In the genomic region with DNA sequence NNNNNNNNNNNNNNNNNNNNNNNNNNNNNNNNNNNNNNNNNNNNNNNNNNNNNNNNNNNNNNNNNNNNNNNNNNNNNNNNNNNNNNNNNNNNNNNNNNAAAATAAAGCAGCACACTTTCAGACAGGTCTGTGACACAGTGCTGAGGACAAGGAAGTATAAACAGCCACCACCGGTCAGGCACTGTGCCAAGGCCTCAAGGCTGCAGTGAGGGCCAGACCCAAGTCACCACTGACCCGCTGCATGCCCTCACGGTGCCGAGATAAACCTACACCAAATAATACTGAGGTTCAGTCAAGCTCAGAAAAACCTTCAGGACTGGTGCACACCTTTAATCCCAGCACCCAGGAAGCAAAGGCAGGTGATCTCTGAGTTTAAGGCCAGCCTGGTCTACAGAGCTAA, we compare ENCODE assay signal across 13 mouse cellular contexts. TPM values are rescaled to one million over a fixed set of nuclear protein-coding genes. Genes with fewer than 3 reads are reported as not detected.
A peak's percentile ranks its signal among the peaks of the same experiment; 100 is the strongest.
DNase-seq lines count a peak whose midpoint lies in the region.
"Had no signal": no experiment of that assay in that cellular context is flagged by ENCODE, and none has a peak within 500 bp of the region (broad histone marks: within the 10 kb centered on the region; RNA-seq: fewer than 3 reads in every experiment).

No protein-coding gene starts in this region.

- DNase-seq in cerebellum, adult 18-20 months: peak; percentile 76 to 79
- DNase-seq in cerebellum, adult 9-10 months: no peak
- DNase-seq in lung, postnatal 14 days: peak; percentile 11
- no peak for DNase-seq in lung, adult 18-20 months
- DNase-seq in adrenal gland, postnatal 36 days: peak; percentile 92
- DNase-seq in kidney, postnatal 10 days: peak; percentile 72
- DNase-seq in forebrain, embryonic 10.5 days (ENCODE audit: extremely low spot score, low spot score): no peak
- DNase-seq in right cerebral cortex, adult 18-20 months: no peak
- DNase-seq: embryo, embryonic 11 days; gastrocnemius, postnatal 36 days; liver, embryonic 13.5 days had no signal

- no peak overlapping the region for H3K27ac ChIP-seq in forebrain, embryonic 10.5 days
- H3K27ac ChIP-seq: liver, embryonic 13.5 days had no signal

- H3K4me1 ChIP-seq in forebrain, embryonic 10.5 days: no peaks in the 10 kb centered on the region
- H3K4me1 ChIP-seq: liver, embryonic 13.5 days had no signal

- no peaks in the 10 kb centered on the region for H3K27me3 ChIP-seq in forebrain, embryonic 10.5 days (ENCODE audit: poor library complexity, severe bottlenecking)
- H3K27me3 ChIP-seq: liver, embryonic 13.5 days had no signal

- H3K36me3 ChIP-seq in forebrain, embryonic 10.5 days (replicated peaks): no peaks in the 10 kb centered on the region
- H3K36me3 ChIP-seq: G1E; liver, embryonic 13.5 days had no signal

- no peak overlapping the region for H3K4me3 ChIP-seq in forebrain, embryonic 10.5 days
- H3K4me3 ChIP-seq: liver, embryonic 13.5 days had no signal

- WGBS in forebrain, embryonic 10.5 days: 88% methylated on average over 4 of the region's 4 CpGs

- no peaks in the 10 kb centered on the region for H3K9me3 ChIP-seq in forebrain, embryonic 10.5 days
- H3K9me3 ChIP-seq: liver, embryonic 13.5 days had no signal

RNA-seq across cellular contexts. Expression of gene Cplx2, which starts 13.7 kb away (rescaled TPM):
- total RNA-seq in adrenal gland, postnatal 36 days (2021): 10 to 100 TPM; 17.9 to 18.6 TPM
- 5.5 TPM in 2 replicates for polyA plus RNA-seq in forebrain, embryonic 10.5 days (2016; fragmentation: Nextera tagmentation; extraction: Ambion mirVana)
- total RNA-seq: G1E had no signal
- polyA plus RNA-seq: activated CD4-positive, CD25-positive, alpha-beta regulatory T cell, adult 4 months; G1E had no signal

Comparison
In these comparisons a context has a peak if more than half of its experiments do, and no peak if none do; other contexts are left out.
1. DNase-seq: peak in cerebellum, adult 18-20 months (2 of 2), lung, postnatal 14 days (single experiment), adrenal gland, postnatal 36 days (2 of 2) and kidney, postnatal 10 days (single experiment); none in cerebellum, adult 9-10 months (single experiment), lung, adult 18-20 months (0 of 2), forebrain, embryonic 10.5 days (single experiment) and right cerebral cortex, adult 18-20 months (single experiment).